Mouse (Mus musculus): Measurements from ENCODE around the gene Cds2.
"Not testable (repeated sequence)": the region's sequence is repeated elsewhere in the genome, so short reads cannot be mapped to it uniquely, and the experiment has no call there.

Gene Cds2

GRCm38 (mm10) chr2:132262879-132263398 is at the start of gene Cds2:
Gene Cds2, plus strand, starts transcription at chr2:132263148.
- peak; percentile 96 for DNase-seq (ENCODE audit: low read depth, low spot score)

GRCm38 (mm10) chr2:132221611-132222073 is 41.3 kb upstream of the Cds2 start:
- DNase-seq (ENCODE audit: low read depth, low spot score) = peak; percentile 10

- no peak for DNase-seq (ENCODE audit: low read depth, low spot score)
Observed at GRCm38 (mm10) chr2:132224359-132224758, 38.6 kb upstream of the Cds2 start.

- no peak for DNase-seq (ENCODE audit: low read depth, low spot score)
Observed at GRCm38 (mm10) chr2:132232413-132232945, 30.5 kb upstream of the Cds2 start.

GRCm38 (mm10) chr2:132233985-132234765 is 28.8 kb upstream of the Cds2 start:
- DNase-seq (ENCODE audit: low read depth, low spot score) = no peak

GRCm38 (mm10) chr2:132235291-132235690 is 27.7 kb upstream of the Cds2 start:
- no peak for DNase-seq (ENCODE audit: low read depth, low spot score)

- DNase-seq (ENCODE audit: low read depth, low spot score) = no peak
Observed at GRCm38 (mm10) chr2:132235975-132236374, 27.0 kb upstream of the Cds2 start.

GRCm38 (mm10) chr2:132239434-132239833 is 23.5 kb upstream of the Cds2 start:
- not testable (repeated sequence) for DNase-seq (ENCODE audit: low read depth, low spot score)

GRCm38 (mm10) chr2:132240457-132240856 is 22.5 kb upstream of the Cds2 start:
- DNase-seq (ENCODE audit: low read depth, low spot score) = not testable (repeated sequence)

GRCm38 (mm10) chr2:132243370-132243769 is 19.6 kb upstream of the Cds2 start:
- no peak for DNase-seq (ENCODE audit: low read depth, low spot score)

- peak; percentile 91 for DNase-seq (ENCODE audit: low read depth, low spot score)
Observed at GRCm38 (mm10) chr2:132247539-132248313, 15.2 kb upstream of the Cds2 start, which contains the start of gene Tmem230. Gene Tmem230, minus strand, starts transcription at chr2:132247807.

- DNase-seq (ENCODE audit: low read depth, low spot score) = no peak
Observed at GRCm38 (mm10) chr2:132251911-132252310, 11.0 kb upstream of the Cds2 start.

GRCm38 (mm10) chr2:132252542-132253528 is 10.1 kb upstream of the Cds2 start, which contains the start of gene Pcna:
Gene Pcna, minus strand, starts transcription at chr2:132253314.
- DNase-seq (ENCODE audit: low read depth, low spot score) = peak; percentile 97

- no peak for DNase-seq (ENCODE audit: low read depth, low spot score)
Observed at GRCm38 (mm10) chr2:132253603-132254002, 9.3 kb upstream of the Cds2 start.

- DNase-seq (ENCODE audit: low read depth, low spot score) = no peak
Observed at GRCm38 (mm10) chr2:132257350-132258068, 5.4 kb upstream of the Cds2 start.

- DNase-seq (ENCODE audit: low read depth, low spot score) = no peak
Observed at GRCm38 (mm10) chr2:132260601-132261000, 2.3 kb upstream of the Cds2 start.

- DNase-seq (ENCODE audit: low read depth, low spot score) = no peak
Observed at GRCm38 (mm10) chr2:132262175-132262574, 773 bp upstream of the Cds2 start.

GRCm38 (mm10) chr2:132263421-132264265 is 695 bp downstream of the Cds2 start:
- DNase-seq (ENCODE audit: low read depth, low spot score) = no peak

GRCm38 (mm10) chr2:132264266-132264710 is 1.3 kb downstream of the Cds2 start:
- DNase-seq (ENCODE audit: low read depth, low spot score) = no peak
